Mouse (Mus musculus) liver (tissue): ENCODE measurements around the gene Grik4.

Source experiments
- DNase-seq: peaks from one replicate; pipeline ENCODE4 v3.0.0-alpha.2; 2020; ENCODE audit warnings: mixed read lengths

Grik4 gene

GRCm38 (mm10) chr9:42898091-42898591 lies 46.2 kb downstream of the Grik4 start:
- no peak for DNase-seq

GRCm38 (mm10) chr9:42897361-42898051 lies 46.8 kb downstream of the Grik4 start:
- DNase-seq, result no peak

GRCm38 (mm10) chr9:42896421-42897210 lies 47.7 kb downstream of the Grik4 start:
- no peak for DNase-seq

GRCm38 (mm10) chr9:42892765-42893164 lies 51.5 kb downstream of the Grik4 start:
- no peak for DNase-seq

GRCm38 (mm10) chr9:42887930-42888329 lies 56.4 kb downstream of the Grik4 start:
- no peak for DNase-seq

- DNase-seq, result no peak
These were observed 58.1 kb downstream of the Grik4 start for GRCm38 (mm10) chr9:42886112-42886766.

GRCm38 (mm10) chr9:42885566-42885965 lies 58.7 kb downstream of the Grik4 start:
- DNase-seq, result no peak

- no peak for DNase-seq
These were observed 59.2 kb downstream of the Grik4 start for GRCm38 (mm10) chr9:42885123-42885522.

- no peak for DNase-seq
These were observed 61.1 kb downstream of the Grik4 start for GRCm38 (mm10) chr9:42883006-42883759.

GRCm38 (mm10) chr9:42882313-42882712 lies 62.0 kb downstream of the Grik4 start:
- DNase-seq, result no peak

- no peak for DNase-seq
These were observed 63.3 kb downstream of the Grik4 start for GRCm38 (mm10) chr9:42881040-42881439.

- DNase-seq, result no peak
These were observed 65.9 kb downstream of the Grik4 start for GRCm38 (mm10) chr9:42878401-42878800.

- no peak for DNase-seq
These were observed 71.4 kb downstream of the Grik4 start for GRCm38 (mm10) chr9:42872885-42873284.

GRCm38 (mm10) chr9:42871681-42872080 lies 72.6 kb downstream of the Grik4 start:
- DNase-seq, result no peak

- peak; percentile 28 for DNase-seq
These were observed 74.0 kb downstream of the Grik4 start for GRCm38 (mm10) chr9:42870257-42870656.

GRCm38 (mm10) chr9:42868508-42868907 lies 75.8 kb downstream of the Grik4 start:
- no peak for DNase-seq

- no peak for DNase-seq
These were observed 77.6 kb downstream of the Grik4 start for GRCm38 (mm10) chr9:42866650-42867049.

GRCm38 (mm10) chr9:42865036-42865829 lies 79.1 kb downstream of the Grik4 start:
- DNase-seq, result no peak

- DNase-seq, result no peak
These were observed 80.9 kb downstream of the Grik4 start for GRCm38 (mm10) chr9:42863360-42863759.

GRCm38 (mm10) chr9:42861711-42862110 lies 82.6 kb downstream of the Grik4 start:
- no peak for DNase-seq

GRCm38 (mm10) chr9:42861238-42861637 lies 83.1 kb downstream of the Grik4 start:
- no peak for DNase-seq
